Mouse (Mus musculus): Measurements from ENCODE around the gene Smim23.

Smim23 gene

DNA sequence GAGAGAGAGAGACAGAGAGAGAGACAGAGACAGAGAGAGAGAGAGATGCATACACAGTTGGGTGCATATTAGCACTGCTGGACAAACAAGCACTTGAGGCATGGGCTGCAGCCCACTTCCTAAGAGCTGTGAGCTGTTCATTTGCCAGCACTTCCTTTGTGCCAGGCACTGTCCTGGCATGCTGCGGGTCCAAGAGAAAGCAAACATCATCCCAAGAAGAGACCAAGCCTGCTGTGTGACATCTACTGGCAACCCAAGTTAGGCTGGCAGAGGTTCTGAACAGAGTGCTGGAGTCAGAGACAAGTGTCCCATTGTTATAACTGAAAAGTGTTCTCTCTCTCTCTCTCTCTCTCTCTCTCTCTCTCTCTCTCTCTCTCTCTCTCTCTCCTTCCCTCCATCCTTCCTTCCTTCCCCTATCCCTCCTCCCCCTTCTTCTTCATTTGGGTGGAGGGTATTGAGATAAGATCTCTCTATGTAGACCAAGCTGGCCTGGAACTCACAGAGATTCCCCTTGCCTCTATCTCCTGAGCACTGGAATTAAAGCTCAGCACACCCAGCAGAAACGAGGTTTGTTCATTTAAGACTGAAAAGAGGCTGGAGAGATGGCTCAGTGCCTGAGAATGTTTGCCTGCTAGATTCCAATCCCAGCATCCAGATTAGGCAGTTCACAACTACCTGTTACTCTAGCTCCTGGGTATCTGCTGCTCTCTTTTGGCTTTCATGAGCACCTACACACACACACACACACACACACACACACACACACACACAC lies 42.6 kb downstream of the Smim23 start:
- DNase-seq (ENCODE audit: extremely low spot score) = no peak

DNA sequence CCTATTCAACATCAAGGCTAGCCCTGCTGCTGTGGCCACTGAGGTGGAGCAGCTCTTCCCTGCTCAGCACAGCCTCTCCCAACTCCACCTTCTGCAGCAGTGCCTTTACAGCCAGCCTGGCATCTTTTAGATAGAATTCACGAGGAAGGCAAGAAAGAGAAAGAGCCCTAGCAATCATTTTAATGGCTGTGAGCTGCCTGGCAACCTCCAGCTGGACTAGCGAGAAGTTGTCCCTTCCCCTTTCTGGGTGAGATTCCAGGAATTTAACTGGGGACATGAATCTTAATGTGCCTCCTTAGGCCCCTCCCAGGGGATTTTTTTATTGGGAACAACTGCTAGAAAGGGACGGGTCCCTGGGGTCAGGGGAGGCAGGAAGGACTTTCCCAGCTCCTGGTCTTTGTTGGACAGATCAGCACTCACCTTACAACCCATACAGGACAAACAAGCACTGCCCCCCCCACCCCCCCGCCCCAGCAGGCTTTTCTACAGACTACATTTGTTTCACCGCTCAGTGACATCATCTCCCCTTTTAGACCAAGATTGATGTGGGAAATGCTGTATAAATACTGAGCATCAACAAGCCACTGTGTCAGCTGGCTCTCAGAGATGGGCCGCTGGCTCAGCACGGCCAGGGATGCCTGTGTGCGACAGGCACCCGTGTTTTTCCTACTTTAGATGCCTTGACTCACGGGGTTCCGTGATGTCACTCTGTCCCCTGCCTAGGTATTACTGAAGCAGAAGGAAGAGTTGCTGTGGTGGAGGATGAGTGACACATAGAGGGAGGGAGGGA lies 43.5 kb downstream of the Smim23 start:
- no peak for DNase-seq (ENCODE audit: extremely low spot score)

DNA sequence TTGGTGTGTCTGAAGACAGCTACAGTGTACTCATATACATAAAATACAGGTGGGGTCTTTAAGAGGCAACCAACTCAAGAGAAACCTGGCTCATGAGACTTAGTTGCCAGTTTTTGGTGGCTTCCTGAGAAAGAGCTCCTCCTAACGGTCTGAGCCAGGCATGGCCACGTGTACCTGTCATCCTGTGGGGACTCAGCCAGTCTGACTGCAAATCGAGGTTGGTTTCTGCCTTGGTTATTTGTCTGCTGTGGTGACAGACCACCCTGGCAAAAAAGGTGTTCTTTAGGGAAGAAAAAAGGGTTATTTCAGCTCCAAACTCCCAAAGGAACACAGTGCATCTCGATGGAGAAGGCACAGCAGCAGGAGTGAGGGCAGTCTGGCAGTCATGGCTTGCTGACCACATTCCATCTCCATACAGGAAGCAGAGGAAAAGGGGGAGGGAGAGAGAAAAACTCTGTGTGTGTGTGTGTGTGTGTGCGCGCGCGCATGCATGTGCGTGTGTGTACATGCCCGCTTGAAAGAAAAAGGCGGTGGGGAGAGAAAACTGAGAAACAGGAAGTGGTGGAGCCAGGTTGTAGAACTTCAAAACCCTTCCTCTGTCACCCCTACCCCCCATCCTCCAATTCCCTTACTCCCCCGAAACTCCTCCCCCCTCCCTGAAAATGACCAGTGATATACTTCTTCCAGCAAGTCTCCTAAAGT lies 55.6 kb downstream of the Smim23 start:
- DNase-seq (ENCODE audit: extremely low spot score) = no peak
